Mouse (Mus musculus) liver, postnatal 0 days (tissue): Measurements from ENCODE around the gene Prmt6.

Experiments
- CTCF ChIP-seq: sonication (generic); IDR thresholded peaks from 2 replicates; pipeline ENCODE4 v1.5.1; 2016; ENCODE audit warnings: antibody characterized with exemption, low read depth
- EP300 ChIP-seq: IDR thresholded peaks from 2 replicates; pipeline ENCODE4 v1.6.1; 2016; ENCODE audit warnings: antibody characterized with exemption, low read depth, mild to moderate bottlenecking

GRCm38 (mm10) chr3:110290485-110291045 lies 39.8 kb upstream of the Prmt6 start:
- no peak for TF ChIP-seq EP300
- TF ChIP-seq CTCF, result no peak
